Mouse (Mus musculus): ENCODE measurements at regions not wholly inside any gene's neighbourhood (a gene's known extent, or its start where the extent isn't known, plus 50 kb on each side); places are given as distances from the start of the nearest gene placed in this dataset.
"Not testable (repeated sequence)": the region's sequence is repeated elsewhere in the genome, so short reads cannot be mapped to it uniquely, and the experiment has no call there.

- not testable (repeated sequence) for H3K4me1 ChIP-seq; H3K27ac ChIP-seq; H3K36me3 ChIP-seq (replicated peaks); DNase-seq (ENCODE audit: extremely low spot score, low spot score); H3K9me3 ChIP-seq; H3K4me3 ChIP-seq
- H3K27me3 ChIP-seq (ENCODE audit: poor library complexity, severe bottlenecking), result peaks cover 34% of the 10 kb centered on the region
- WGBS, result 86% methylated on average over 2 of the region's 5 CpGs
Observed at GRCm38 (mm10) chrX:152511922-152512321, 51.2 kb upstream of the Cldn34a start.

GRCm38 (mm10) chrX:152505405-152505804, 57.7 kb upstream of the Cldn34a start:
- WGBS, result no CpG with 5 or more reads among the region's 3 CpGs
- H3K9me3 ChIP-seq; DNase-seq (ENCODE audit: extremely low spot score, low spot score); H3K4me1 ChIP-seq; H3K27ac ChIP-seq; H3K27me3 ChIP-seq (ENCODE audit: poor library complexity, severe bottlenecking); H3K4me3 ChIP-seq; H3K36me3 ChIP-seq (replicated peaks): not testable (repeated sequence)

DNA sequence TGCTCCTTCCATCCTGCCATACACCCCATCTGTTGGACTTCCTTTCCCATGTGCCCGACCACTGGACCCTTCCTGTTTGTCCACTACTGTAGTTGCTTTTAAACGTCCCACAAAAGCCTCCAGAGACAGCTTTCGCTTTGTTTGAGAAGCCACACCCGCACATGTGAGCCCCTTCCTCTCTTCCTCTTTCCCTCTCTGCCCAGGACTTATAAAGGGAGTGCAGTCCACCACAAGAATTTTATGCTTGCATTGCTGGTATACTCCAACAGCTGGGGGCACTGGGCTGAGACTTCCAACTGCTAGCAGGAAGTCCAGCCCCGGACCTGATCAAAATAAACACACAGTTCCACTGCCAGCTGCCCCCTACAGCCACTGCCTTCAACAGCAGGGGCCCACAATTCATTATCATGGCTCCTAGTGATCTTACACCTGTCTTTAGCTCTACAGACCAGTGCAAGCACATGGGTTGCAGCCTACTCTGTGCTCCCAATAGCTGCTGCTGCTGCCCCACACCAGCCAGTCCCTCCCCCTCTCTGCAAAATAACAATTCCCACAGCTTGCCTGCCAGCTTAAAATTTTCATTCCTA, 63.7 kb upstream of the Cldn34a start:
- H3K36me3 ChIP-seq (replicated peaks); H3K27ac ChIP-seq; H3K4me3 ChIP-seq; H3K9me3 ChIP-seq; DNase-seq (ENCODE audit: extremely low spot score, low spot score); H3K4me1 ChIP-seq: not testable (repeated sequence)
- H3K27me3 ChIP-seq (ENCODE audit: poor library complexity, severe bottlenecking), result peaks cover 17% of the 10 kb centered on the region
- no CpG with 5 or more reads among the region's 5 CpGs for WGBS

- DNase-seq (ENCODE audit: extremely low spot score, low spot score), result no peak
- Histone ChIP-seq H3K27ac (no peak overlapping the region), H3K27me3 (ENCODE audit: poor library complexity, severe bottlenecking) (peaks cover 89% of the 10 kb centered on the region)
Observed at GRCm38 (mm10) chrX:152471387-152472010, 91.6 kb upstream of the Cldn34a start.

DNA sequence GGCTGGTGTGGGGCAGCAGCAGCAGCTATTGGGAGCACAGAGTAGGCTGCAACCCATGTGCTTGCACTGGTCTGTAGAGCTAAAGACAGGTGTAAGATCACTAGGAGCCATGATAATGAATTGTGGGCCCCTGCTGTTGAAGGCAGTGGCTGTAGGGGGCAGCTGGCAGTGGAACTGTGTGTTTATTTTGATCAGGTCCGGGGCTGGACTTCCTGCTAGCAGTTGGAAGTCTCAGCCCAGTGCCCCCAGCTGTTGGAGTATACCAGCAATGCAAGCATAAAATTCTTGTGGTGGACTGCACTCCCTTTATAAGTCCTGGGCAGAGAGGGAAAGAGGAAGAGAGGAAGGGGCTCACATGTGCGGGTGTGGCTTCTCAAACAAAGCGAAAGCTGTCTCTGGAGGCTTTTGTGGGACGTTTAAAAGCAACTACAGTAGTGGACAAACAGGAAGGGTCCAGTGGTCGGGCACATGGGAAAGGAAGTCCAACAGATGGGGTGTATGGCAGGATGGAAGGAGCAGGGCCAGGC, 56.0 kb upstream of the Gpr173 start:
- H3K4me1 ChIP-seq; DNase-seq (ENCODE audit: extremely low spot score, low spot score); H3K27ac ChIP-seq; H3K9me3 ChIP-seq; H3K4me3 ChIP-seq; H3K36me3 ChIP-seq (replicated peaks): not testable (repeated sequence)
- WGBS, result no CpG with 5 or more reads among the region's 5 CpGs
- H3K27me3 ChIP-seq (ENCODE audit: poor library complexity, severe bottlenecking), result peaks cover 23% of the 10 kb centered on the region

More at GRCm38 (mm10) chrX:152471387-152472010, 91.6 kb upstream of the Cldn34a start:
- H3K9me3 ChIP-seq, result no peaks in the 10 kb centered on the region
- no peak overlapping the region for H3K4me3 ChIP-seq
- 45% methylated on average over 4 of the region's 4 CpGs for WGBS
- no peaks in the 10 kb centered on the region for H3K36me3 ChIP-seq (replicated peaks)
- no peaks in the 10 kb centered on the region for H3K4me1 ChIP-seq

DNA sequence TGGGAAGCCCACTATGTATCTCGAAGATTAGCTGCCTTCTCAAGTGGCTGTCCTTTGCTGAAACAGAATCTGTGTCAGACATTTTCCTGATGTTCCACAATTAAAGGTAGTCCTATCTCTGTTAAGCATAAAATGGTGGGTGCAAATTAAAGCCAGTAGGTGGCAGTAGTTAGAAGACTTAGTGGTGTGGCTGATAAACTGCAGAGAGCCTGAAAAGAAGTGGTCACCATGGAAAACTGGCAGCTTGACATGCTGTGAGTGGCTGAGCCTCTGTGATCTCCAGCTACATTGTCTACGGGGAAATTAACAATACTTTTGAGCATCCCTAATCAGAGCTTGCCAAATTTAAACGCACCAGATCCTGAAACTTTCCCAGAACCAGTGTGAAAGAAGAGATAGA, 50.0 kb upstream of the Gpr173 start:
- H3K4me1 ChIP-seq; H3K36me3 ChIP-seq (replicated peaks); DNase-seq (ENCODE audit: extremely low spot score, low spot score); H3K27ac ChIP-seq; H3K9me3 ChIP-seq; H3K27me3 ChIP-seq (ENCODE audit: poor library complexity, severe bottlenecking); H3K4me3 ChIP-seq: not testable (repeated sequence)
- no CpG with 5 or more reads among the region's 3 CpGs for WGBS

Data from forebrain, embryonic 10.5 days (tissue).